Mouse (Mus musculus): ENCODE measurements around the gene Fam208b.

DNA sequence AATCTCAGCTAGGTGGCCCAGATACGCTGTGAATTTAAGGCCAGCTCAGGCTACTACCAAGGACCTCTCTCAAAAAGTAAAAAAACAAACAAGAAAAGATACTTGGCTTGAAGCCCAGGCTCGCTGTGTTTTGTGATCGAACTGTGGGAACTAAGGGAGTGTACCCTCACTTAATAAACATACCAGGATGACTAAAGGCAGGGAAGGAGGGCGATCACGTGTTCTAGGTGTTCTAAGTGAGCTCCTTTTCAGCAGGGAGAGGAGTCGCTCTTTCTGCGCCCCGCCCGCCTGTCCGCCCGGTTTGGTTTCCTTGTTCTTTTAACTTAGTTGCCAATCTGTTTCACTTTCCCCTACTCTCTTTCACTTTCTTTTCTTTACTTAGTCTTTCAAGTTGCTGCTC is 25.9 kb upstream of the Fam208b start:
- TF ChIP-seq CTCF (IDR thresholded peaks at IDR 0.05; ENCODE audit: low read depth) (no peak), EP300 (IDR thresholded peaks at IDR 0.05; ENCODE audit: low read depth) (no peak)
